Mouse (Mus musculus) thymus, adult 2 months (tissue): ENCODE results near the gene Grk5.

Experiments used
- CTCF ChIP-seq: fragments of 200-500 bp; IDR thresholded peaks from 2 replicates; pipeline ENCODE4 v1.5.1; 2012; ENCODE audit warnings: mild to moderate bottlenecking, control low read depth, low read length, moderate library complexity, borderline replicate concordance; ENCODE audit not compliant: control insufficient read depth, poor library complexity, insufficient read depth; ENCODE audit errors: extremely low read depth
- POLR2A ChIP-seq: fragments of 200-500 bp; IDR thresholded peaks from 2 replicates; pipeline ENCODE4 v1.6.1; 2012; ENCODE audit warnings: mild to moderate bottlenecking, low read length, control low read depth, moderate library complexity; ENCODE audit not compliant: control insufficient read depth, poor library complexity, insufficient read depth; ENCODE audit errors: extremely low read depth

DNA sequence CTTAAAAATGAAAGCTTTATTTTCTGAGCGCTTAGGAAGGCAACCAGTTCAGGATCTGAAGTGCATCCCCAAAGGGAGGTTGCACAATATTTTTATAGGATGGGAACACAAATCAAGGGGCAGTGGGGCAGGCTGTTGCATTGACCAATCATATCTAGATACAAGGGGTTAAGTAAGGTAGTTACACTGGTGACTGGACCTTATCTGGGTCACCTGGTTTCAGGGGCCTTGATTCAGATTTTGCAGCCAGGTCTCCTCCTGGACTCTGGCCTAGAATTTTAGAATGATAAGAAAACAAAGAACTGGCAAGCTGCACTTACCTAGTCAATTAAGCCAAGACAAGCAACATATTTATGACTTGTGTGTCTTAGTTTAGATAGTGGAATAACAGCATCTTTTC, 161.6 kb downstream of the Grk5 start:
- no peak for TF ChIP-seq CTCF
- no peak for TF ChIP-seq POLR2A
